Mouse (Mus musculus) mouse embryonic stem cell (cell line): ENCODE data around the gene Zfp518b.

ENCODE experiments used
- in situ Hi-C, 2 experiments: fragments of 300-500 bp; cut with MboI; formaldehyde crosslinking; loops; 1 replicate in 1 of 2; 3 replicates in 1 of 2; pipeline ENCODE4 v1.14.3; 2019 to 2020; ENCODE audit warnings: low sequenced_read_pairs in 2 of 2, low pct_unique_long_range_greater_than_20kb in 1 of 2, mixed read lengths in 1 of 2; ENCODE audit not compliant: unreplicated experiment in 1 of 2

The Zfp518b gene

GRCm38 (mm10) chr5:38636301-38636749 is 48.3 kb downstream of the Zfp518b start:
- in situ Hi-C loops = no loop called here

- in situ Hi-C loops = no loop called here
Measured at GRCm38 (mm10) chr5:38635696-38636095, 48.9 kb downstream of the Zfp518b start.

GRCm38 (mm10) chr5:38634321-38635164 is 50.1 kb downstream of the Zfp518b start:
- in situ Hi-C loops = no loop called here

GRCm38 (mm10) chr5:38632463-38633449 is 51.9 kb downstream of the Zfp518b start:
- in situ Hi-C loops = no loop called here

- in situ Hi-C loops = loop anchor here (10.0 kb wide), 2 partner anchors 313 to 323 kb away; partner anchors contain the start of gene Drd5 (in 1 of the 2)
Measured at GRCm38 (mm10) chr5:38628023-38628422, 56.6 kb downstream of the Zfp518b start.

- in situ Hi-C loops = loop anchor here (10.0 kb wide), 2 partner anchors 312 to 322 kb away; partner anchors contain the start of gene Drd5 (in 1 of the 2)
Measured at GRCm38 (mm10) chr5:38626883-38627282, 57.7 kb downstream of the Zfp518b start.

GRCm38 (mm10) chr5:38620783-38621182 is 63.8 kb downstream of the Zfp518b start:
- in situ Hi-C loops = loop anchor here (10.0 kb wide), 2 partner anchors 306 to 316 kb away; partner anchors contain the start of gene Drd5 (in 1 of the 2)

- in situ Hi-C loops = loop anchor here in 1 of 2 experiments (5.0 kb wide), 1 partner anchor 37 kb away; no protein-coding TSS in a partner anchor
Measured at GRCm38 (mm10) chr5:38618908-38619307, 65.7 kb downstream of the Zfp518b start.
